Mouse (Mus musculus) hindbrain, embryonic 13.5 days (tissue): ENCODE measurements around the gene Gm42420. TPM values are rescaled to one million over a fixed set of nuclear protein-coding genes. Genes with fewer than 3 reads are reported as not detected.
A peak's percentile ranks its signal among the peaks of the same experiment; 100 is the strongest.

Experiments used
- ATAC-seq: fragments of 200-750 bp; cut with Nextera tagmentation; 2 replicates; pipeline ENCODE4 v1.8.0; 2017; ENCODE audit warnings: moderate TSS enrichment; ENCODE audit not compliant: low FRiP score
- H3K27ac ChIP-seq: fragments of 300-500 bp; sonication (generic); 2 replicates; pipeline ENCODE4 v1.5.1; 2015; ENCODE audit warnings: inconsistent platforms, mild to moderate bottlenecking, moderate library complexity
- H3K27me3 ChIP-seq: fragments of 300-500 bp; sonication (generic); 2 replicates; pipeline ENCODE4 v1.6.1; 2015; ENCODE audit warnings: mild to moderate bottlenecking, inconsistent platforms
- H3K36me3 ChIP-seq: fragments of 300-500 bp; sonication (generic); 2 replicates; pipeline ENCODE4 v1.6.1; 2015; ENCODE audit warnings: mild to moderate bottlenecking, inconsistent platforms
- H3K4me1 ChIP-seq: fragments of 300-500 bp; sonication (generic); replicated peaks from 2 replicates; pipeline ENCODE4 v1.6.1; 2015; ENCODE audit warnings: inconsistent platforms
- H3K4me2 ChIP-seq: fragments of 300-500 bp; sonication (generic); 2 replicates; pipeline ENCODE4 v1.6.1; 2015; ENCODE audit warnings: inconsistent platforms, mild to moderate bottlenecking, moderate library complexity
- H3K4me3 ChIP-seq: fragments of 300-500 bp; sonication (generic); 2 replicates; pipeline ENCODE4 v1.5.1; 2015; ENCODE audit warnings: mild to moderate bottlenecking, inconsistent platforms
- H3K9ac ChIP-seq: fragments of 300-500 bp; sonication (generic); 2 replicates; pipeline ENCODE4 v1.6.1; 2015; ENCODE audit warnings: mild to moderate bottlenecking, inconsistent platforms
- H3K9me3 ChIP-seq: fragments of 300-500 bp; sonication (generic); 2 replicates; pipeline ENCODE4 v1.6.1; 2016; ENCODE audit warnings: inconsistent platforms
- WGBS: fragments of 180-500 bp; shearing (Covaris S2); methylation state at CpG from one replicate; pipeline ENCODE4 v1.1.7; 2015; 5-methylcytosine and 5-hydroxymethylcytosine counted together
- polyA plus RNA-seq: library from polyadenylated mRNA; unstranded; fragments of >200 nt; fragmentation: Nextera tagmentation; extraction: Ambion mirVana; gene quantifications from 2 replicates; pipeline ENCODE4 v1.2.1, GENCODE M21; 2015

Gene Gm42420
- polyA plus RNA-seq, 1 experiment from 2014 or later, result not detected

GRCm38 (mm10) chr6:39554888-39555647, 30.5 kb upstream of the Gm42420 start:
- Histone ChIP-seq H3K27me3 (no peaks in the 10 kb centered on the region), H3K4me1 (peaks cover 55% of the 10 kb centered on the region), H3K9ac (peak overlapping the region; percentile 66), H3K4me3 (peak overlapping the region; percentile 88), H3K4me2 (peak overlapping the region; percentile 74), H3K36me3 (peaks cover 8% of the 10 kb centered on the region; the same call in 1 of the 2 replicates), H3K9me3 (no peaks in the 10 kb centered on the region), H3K27ac (peak overlapping the region; percentile 46)
- 62% methylated on average over 12 of the region's 12 CpGs for WGBS
- ATAC-seq, result no peak

- Histone ChIP-seq H3K27me3 (no peaks in the 10 kb centered on the region), H3K27ac (peak overlapping the region; percentile 46; the same call in 1 of the 2 replicates), H3K9ac (peak overlapping the region; percentile 66), H3K4me3 (peak overlapping the region; percentile 88), H3K9me3 (no peaks in the 10 kb centered on the region), H3K4me2 (peak overlapping the region; percentile 74), H3K36me3 (peaks cover 8% of the 10 kb centered on the region; the same call in 1 of the 2 replicates), H3K4me1 (peaks cover 56% of the 10 kb centered on the region)
- WGBS, result 68% methylated on average over 2 of the region's 2 CpGs
- ATAC-seq, result no peak
Observed at GRCm38 (mm10) chr6:39555648-39555945, 30.0 kb upstream of the Gm42420 start.

- H3K9ac ChIP-seq, result peak overlapping the region; percentile 93
- 0 out of 2 replicates have a peak, but pooled peaks cover 4% of the 10 kb centered on the region for H3K36me3 ChIP-seq
- peak overlapping the region; percentile 74 for H3K4me2 ChIP-seq
- H3K9me3 ChIP-seq, result no peaks in the 10 kb centered on the region
- H3K27me3 ChIP-seq, result no peaks in the 10 kb centered on the region
- peak; percentile 72 for ATAC-seq
- H3K27ac ChIP-seq, result peak overlapping the region; percentile 95
- peak overlapping the region; percentile 88 for H3K4me3 ChIP-seq
- peaks cover 55% of the 10 kb centered on the region for H3K4me1 ChIP-seq
- under 1% methylated on average over 51 of the region's 54 CpGs for WGBS
Observed at GRCm38 (mm10) chr6:39556900-39557659, 28.5 kb upstream of the Gm42420 start.

DNA sequence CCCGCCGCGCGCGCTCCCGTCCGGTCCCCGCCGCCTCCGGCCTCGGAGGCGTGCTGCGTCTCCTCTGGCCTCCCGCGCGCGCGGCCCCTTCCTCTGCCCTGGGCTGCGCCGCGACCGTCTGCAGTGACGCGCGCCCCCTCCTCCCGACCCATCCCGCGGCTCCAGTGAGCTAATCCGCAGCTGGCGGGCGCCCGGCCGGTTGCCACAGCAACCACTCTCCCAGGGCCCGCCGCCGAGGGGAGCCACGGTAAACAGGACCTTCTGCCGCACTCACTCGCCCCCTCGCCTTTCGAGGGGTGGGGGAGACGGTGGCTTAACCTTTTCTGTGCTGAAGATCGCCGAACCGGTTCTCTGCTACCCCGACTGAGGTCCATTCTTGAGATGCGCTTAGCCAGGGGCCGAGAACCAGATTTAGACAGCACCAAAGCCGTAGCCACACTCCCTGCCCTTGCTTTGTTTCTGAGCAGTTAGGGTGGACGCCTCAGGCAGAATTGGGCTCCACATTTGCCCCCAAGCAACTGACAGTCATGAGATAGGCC, 27.8 kb upstream of the Gm42420 start, which contains the start of gene Dennd2a:
TSS of gene Dennd2a (minus strand) at position 145 of the 539 bp plus-strand sequence.
- peak; percentile 95 for ATAC-seq
- Histone ChIP-seq H3K4me1 (peaks cover 50% of the 10 kb centered on the region), H3K4me3 (peak within 1 kb of the TSS; percentile 88), H3K9me3 (no peaks in the 10 kb centered on the region), H3K27ac (peak within 1 kb of the TSS; percentile 95), H3K36me3 (0 out of 2 replicates have a peak, but pooled peaks cover 4% of the 10 kb centered on the region), H3K4me2 (peak within 1 kb of the TSS; percentile 74), H3K27me3 (no peaks in the 10 kb centered on the region), H3K9ac (peak within 1 kb of the TSS; percentile 93)
- WGBS, result under 1% methylated on average over 23 of the region's 50 CpGs

DNA sequence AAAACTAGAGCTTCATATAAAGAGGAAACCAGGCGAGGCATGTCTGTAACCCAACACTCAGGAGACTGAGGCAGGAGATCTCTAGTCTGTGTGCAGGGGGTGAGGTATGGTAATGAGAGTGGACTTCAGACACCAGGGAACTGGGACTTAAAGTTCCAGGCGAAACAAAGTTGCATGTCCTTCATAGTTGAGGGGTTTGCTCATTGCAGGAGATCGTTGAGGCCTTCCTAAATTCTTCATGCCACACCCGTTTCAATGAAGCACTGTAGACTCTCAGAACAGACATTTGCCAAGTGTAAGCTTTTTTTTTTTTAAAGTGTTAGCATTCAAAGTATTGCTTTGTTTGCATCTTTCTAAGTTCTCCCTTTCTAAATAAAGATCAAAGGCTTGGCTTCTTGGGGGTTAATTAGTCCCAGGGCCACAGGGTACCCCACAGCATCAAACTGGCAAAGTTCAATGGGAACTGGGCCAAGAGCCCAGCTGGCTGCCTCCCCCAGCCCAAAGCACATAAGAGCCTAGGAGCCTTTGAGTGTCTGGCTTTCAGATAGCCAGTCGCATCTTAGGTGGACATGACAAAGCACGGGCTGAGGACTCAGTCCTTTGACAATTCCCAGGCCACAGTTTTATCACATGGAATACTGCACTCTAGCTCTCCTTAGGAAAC, 26.1 kb upstream of the Gm42420 start:
- Histone ChIP-seq H3K4me3 (no peak overlapping the region), H3K27me3 (no peaks in the 10 kb centered on the region), H3K27ac (peak overlapping the region; percentile 63), H3K9me3 (no peaks in the 10 kb centered on the region), H3K36me3 (no peaks in the 10 kb centered on the region), H3K4me1 (peaks cover 44% of the 10 kb centered on the region), H3K9ac (no peak overlapping the region; the same call in 1 of the 2 replicates), H3K4me2 (no peak overlapping the region)
- WGBS, result 46% methylated on average over 6 of the region's 6 CpGs
- ATAC-seq, result no peak

DNA sequence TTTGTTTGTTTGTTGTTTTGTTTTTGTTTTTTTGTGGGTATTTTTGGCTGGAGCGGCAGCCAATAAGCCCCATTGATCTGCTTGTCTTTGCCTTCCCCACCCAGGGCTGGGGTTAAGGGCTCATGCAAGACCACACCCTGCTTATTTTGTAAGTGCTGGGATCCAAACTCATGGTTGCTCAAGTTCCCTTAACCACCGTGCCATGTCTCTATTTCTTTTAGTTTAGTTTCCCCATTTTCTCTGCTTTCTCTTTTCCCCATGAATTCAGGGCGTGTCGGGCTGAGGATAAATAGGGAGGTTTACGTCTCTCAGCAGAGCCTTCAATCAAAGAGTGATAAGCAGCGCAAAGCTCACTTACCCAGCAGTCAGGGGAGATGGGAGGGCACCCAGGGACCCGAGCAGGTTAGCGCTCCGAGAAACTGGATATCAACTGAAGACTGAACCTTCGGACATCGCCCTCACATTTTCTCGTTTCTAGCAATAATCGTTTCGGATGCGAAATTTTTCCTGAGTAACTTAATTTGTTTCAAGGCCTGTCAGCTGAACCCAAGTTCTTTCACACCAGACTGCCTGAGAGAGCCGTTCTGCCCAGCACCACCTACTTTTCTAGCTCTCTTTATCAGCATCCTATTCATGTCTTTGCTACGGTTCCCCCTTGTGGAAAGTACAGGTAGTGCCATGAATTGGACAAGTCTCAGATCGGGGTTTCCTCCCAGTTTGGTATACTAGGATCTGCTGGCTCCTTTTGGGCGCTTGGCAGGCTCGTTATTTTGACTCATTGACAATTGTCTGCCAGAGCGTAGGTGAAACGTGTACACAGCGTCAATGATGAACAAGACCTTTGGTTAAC, 23.2 kb upstream of the Gm42420 start:
- H3K9ac ChIP-seq, result no peak overlapping the region
- ATAC-seq, result peak; percentile 30; the same call in 1 of the 2 replicates
- WGBS, result 19% methylated on average over 23 of the region's 23 CpGs

DNA sequence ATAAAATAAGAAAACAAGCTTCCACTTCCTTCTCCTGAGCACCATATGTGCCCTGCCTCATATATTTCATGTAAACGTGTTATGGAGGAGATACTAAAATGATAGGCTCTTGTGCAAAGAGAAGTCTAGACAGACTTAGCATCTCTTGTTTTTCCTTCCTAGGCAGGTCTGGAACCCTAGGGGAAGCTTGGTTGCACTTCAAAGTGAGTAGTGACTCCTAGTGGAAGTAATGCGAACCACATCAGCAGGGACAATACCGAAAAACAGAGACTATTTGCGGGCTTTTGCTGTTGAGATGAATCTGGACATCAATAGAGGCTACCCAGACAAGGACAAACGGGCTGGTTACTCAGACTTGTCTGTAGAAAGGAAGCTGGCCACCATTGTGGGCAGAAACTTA, 18.0 kb upstream of the Gm42420 start:
- 0 out of 2 replicates have a peak, but pooled peaks cover 2% of the 10 kb centered on the region for H3K27me3 ChIP-seq
- H3K4me3 ChIP-seq, result no peak overlapping the region
- no peaks in the 10 kb centered on the region; the same call in 1 of the 2 replicates for H3K4me1 ChIP-seq
- no peak overlapping the region for H3K27ac ChIP-seq
- ATAC-seq, result no peak
- 18% methylated on average over 5 of the region's 5 CpGs for WGBS
- no peak overlapping the region for H3K9ac ChIP-seq
- no peak overlapping the region for H3K4me2 ChIP-seq
- H3K36me3 ChIP-seq, result no peaks in the 10 kb centered on the region
- H3K9me3 ChIP-seq, result no peaks in the 10 kb centered on the region

More for the DNA sequence above, 23.2 kb upstream of the Gm42420 start:
- H3K27ac ChIP-seq, result no peak overlapping the region
- H3K4me2 ChIP-seq, result peak overlapping the region; percentile 37
- no peaks in the 10 kb centered on the region for H3K36me3 ChIP-seq
- no peaks in the 10 kb centered on the region for H3K9me3 ChIP-seq
- H3K27me3 ChIP-seq, result no peaks in the 10 kb centered on the region
- H3K4me3 ChIP-seq, result no peak overlapping the region
- peaks cover 19% of the 10 kb centered on the region for H3K4me1 ChIP-seq

DNA sequence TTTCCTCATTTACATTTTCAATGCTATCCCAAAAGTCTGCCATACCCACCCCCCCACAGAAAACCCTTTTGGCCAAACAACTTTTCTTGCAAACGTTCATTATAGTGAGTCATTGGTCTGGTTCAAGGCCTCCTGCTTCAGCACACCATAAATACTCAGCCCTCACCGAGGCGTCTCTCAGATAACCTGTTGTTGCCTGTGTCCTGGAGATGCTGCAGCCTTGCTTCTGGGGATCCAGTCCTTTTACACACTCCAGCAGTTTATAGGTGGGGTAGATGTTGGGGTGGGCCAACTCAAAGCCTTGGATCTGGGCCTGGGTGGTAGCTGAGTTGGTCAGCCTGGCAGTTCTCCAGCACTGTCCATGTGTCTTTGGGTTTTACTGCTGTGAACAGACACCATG, 15.1 kb upstream of the Gm42420 start:
- no peak overlapping the region for H3K9ac ChIP-seq
- H3K4me2 ChIP-seq, result no peak overlapping the region
- peaks cover 15% of the 10 kb centered on the region for H3K4me1 ChIP-seq
- no peak overlapping the region for H3K4me3 ChIP-seq
- ATAC-seq, result no peak
- no peak overlapping the region for H3K27ac ChIP-seq
- WGBS, result 86% methylated on average over 3 of the region's 3 CpGs
- no peaks in the 10 kb centered on the region for H3K36me3 ChIP-seq
- H3K9me3 ChIP-seq, result no peaks in the 10 kb centered on the region
- 0 out of 2 replicates have a peak, but pooled peaks cover 2% of the 10 kb centered on the region for H3K27me3 ChIP-seq

DNA sequence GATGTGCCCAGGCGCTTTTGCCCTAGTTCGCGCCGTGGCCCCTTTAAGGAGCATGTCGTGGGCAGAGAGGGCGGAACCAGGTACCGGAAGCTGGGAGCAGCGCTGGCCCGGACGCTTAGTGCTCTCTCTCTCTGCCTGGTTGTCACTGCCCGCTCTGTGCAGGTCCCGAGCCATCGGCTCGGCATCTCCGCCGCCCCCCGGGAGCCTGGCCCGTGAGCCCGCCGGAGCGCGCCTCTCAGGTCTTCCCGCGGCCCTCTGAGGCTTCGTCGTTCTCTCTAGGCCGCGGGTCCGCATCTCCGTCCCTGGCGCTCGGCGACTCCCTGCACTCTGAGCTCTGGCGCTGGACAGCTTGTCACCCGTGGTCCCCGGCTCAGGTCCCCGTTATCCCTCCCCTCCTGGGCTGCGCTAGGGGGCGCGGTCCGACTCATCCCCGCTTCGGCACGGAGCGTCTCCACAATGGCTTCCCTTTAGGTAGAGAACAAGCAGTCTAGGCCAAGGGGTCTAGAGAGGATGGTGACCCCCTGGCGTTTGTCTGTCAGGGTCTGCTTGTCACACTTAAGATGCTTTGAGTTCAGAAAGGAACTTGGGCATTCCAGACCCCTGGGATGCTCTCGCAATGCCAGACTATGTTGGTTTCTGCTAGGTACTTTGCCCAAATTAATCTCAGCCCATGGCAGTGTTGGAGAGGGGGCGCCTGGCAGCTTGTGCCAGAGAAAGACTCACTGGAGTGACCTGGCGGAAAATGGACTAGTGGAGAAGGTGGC, 11.6 kb upstream of the Gm42420 start, which contains the start of gene Adck2:
TSS of gene Adck2 (plus strand) at position 83 of the 764 bp plus-strand sequence.
- Histone ChIP-seq H3K4me2 (peak within 1 kb of the TSS; percentile 77), H3K27me3 (no peaks in the 10 kb centered on the region), H3K9ac (peak within 1 kb of the TSS; percentile 93), H3K36me3 (peaks cover 27% of the 10 kb centered on the region), H3K4me3 (peak within 1 kb of the TSS; percentile 79), H3K4me1 (peaks cover 15% of the 10 kb centered on the region), H3K27ac (peak within 1 kb of the TSS; percentile 97), H3K9me3 (no peaks in the 10 kb centered on the region)
- peak; percentile 95 for ATAC-seq
- WGBS, result under 1% methylated on average over 49 of the region's 49 CpGs

DNA sequence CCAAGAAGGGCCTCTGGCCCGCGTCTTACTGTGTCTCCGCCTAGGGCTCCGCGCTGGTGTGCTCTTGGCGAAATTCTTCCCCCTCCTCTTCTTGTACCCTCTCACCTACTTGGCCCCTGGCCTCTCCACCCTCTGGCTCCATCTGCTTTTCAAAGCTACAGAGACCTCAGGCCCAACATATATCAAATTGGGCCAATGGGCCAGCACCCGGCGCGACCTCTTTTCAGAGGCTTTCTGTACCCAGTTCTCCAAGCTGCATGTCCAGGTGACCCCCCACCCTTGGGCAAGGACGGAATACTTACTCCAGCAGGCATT, 11.0 kb upstream of the Gm42420 start:
- H3K9me3 ChIP-seq, result no peaks in the 10 kb centered on the region
- 27% methylated on average over 10 of the region's 10 CpGs for WGBS
- peaks cover 32% of the 10 kb centered on the region for H3K36me3 ChIP-seq
- H3K4me2 ChIP-seq, result peak overlapping the region; percentile 77
- peak overlapping the region; percentile 97 for H3K27ac ChIP-seq
- H3K4me3 ChIP-seq, result peak overlapping the region; percentile 79
- no peaks in the 10 kb centered on the region for H3K27me3 ChIP-seq
- peak; percentile 59 for ATAC-seq
- H3K9ac ChIP-seq, result peak overlapping the region; percentile 93
- H3K4me1 ChIP-seq, result peaks cover 15% of the 10 kb centered on the region

- no peak for ATAC-seq
- Histone ChIP-seq H3K9me3 (no peaks in the 10 kb centered on the region), H3K4me3 (peak overlapping the region; percentile 79), H3K4me2 (peak overlapping the region; percentile 77), H3K36me3 (peaks cover 37% of the 10 kb centered on the region), H3K4me1 (peaks cover 15% of the 10 kb centered on the region), H3K27me3 (no peaks in the 10 kb centered on the region), H3K27ac (peak overlapping the region; percentile 97), H3K9ac (peak overlapping the region; percentile 93)
- 80% methylated on average over 7 of the region's 7 CpGs for WGBS
Observed at GRCm38 (mm10) chr6:39574951-39575350, 10.6 kb upstream of the Gm42420 start.
